Mouse (Mus musculus) hindbrain, embryonic 13.5 days (tissue): ENCODE results near the gene Stxbp3. TPM values are rescaled to one million over a fixed set of nuclear protein-coding genes. Genes with fewer than 3 reads are reported as not detected.

ENCODE experiments used
- ATAC-seq: fragments of 200-750 bp; cut with Nextera tagmentation; 2 replicates; pipeline ENCODE4 v1.8.0; 2017; ENCODE audit warnings: moderate TSS enrichment; ENCODE audit not compliant: low FRiP score
- H3K27ac ChIP-seq: fragments of 300-500 bp; sonication (generic); 2 replicates; pipeline ENCODE4 v1.5.1; 2015; ENCODE audit warnings: inconsistent platforms, mild to moderate bottlenecking, moderate library complexity
- H3K27me3 ChIP-seq: fragments of 300-500 bp; sonication (generic); 2 replicates; pipeline ENCODE4 v1.6.1; 2015; ENCODE audit warnings: mild to moderate bottlenecking, inconsistent platforms
- H3K36me3 ChIP-seq: fragments of 300-500 bp; sonication (generic); 2 replicates; pipeline ENCODE4 v1.6.1; 2015; ENCODE audit warnings: mild to moderate bottlenecking, inconsistent platforms
- H3K4me1 ChIP-seq: fragments of 300-500 bp; sonication (generic); replicated peaks from 2 replicates; pipeline ENCODE4 v1.6.1; 2015; ENCODE audit warnings: inconsistent platforms
- H3K4me2 ChIP-seq: fragments of 300-500 bp; sonication (generic); 2 replicates; pipeline ENCODE4 v1.6.1; 2015; ENCODE audit warnings: inconsistent platforms, mild to moderate bottlenecking, moderate library complexity
- H3K4me3 ChIP-seq: fragments of 300-500 bp; sonication (generic); 2 replicates; pipeline ENCODE4 v1.5.1; 2015; ENCODE audit warnings: mild to moderate bottlenecking, inconsistent platforms
- H3K9ac ChIP-seq: fragments of 300-500 bp; sonication (generic); 2 replicates; pipeline ENCODE4 v1.6.1; 2015; ENCODE audit warnings: mild to moderate bottlenecking, inconsistent platforms
- H3K9me3 ChIP-seq: fragments of 300-500 bp; sonication (generic); 2 replicates; pipeline ENCODE4 v1.6.1; 2016; ENCODE audit warnings: inconsistent platforms
- WGBS: fragments of 180-500 bp; shearing (Covaris S2); methylation state at CpG from one replicate; pipeline ENCODE4 v1.1.7; 2015; 5-methylcytosine and 5-hydroxymethylcytosine counted together
- polyA plus RNA-seq: library from polyadenylated mRNA; unstranded; fragments of >200 nt; fragmentation: Nextera tagmentation; extraction: Ambion mirVana; gene quantifications from 2 replicates; pipeline ENCODE4 v1.2.1, GENCODE M21; 2015

Gene Stxbp3
- polyA plus RNA-seq, 1 experiment from 2014 or later = 16.7 TPM

GRCm38 (mm10) chr3:108755542-108755941 is 84.8 kb downstream of the Stxbp3 start:
- Histone ChIP-seq H3K36me3 (no peaks in the 10 kb centered on the region), H3K4me2 (no peak overlapping the region), H3K9ac (no peak overlapping the region), H3K27ac (no peak overlapping the region), H3K27me3 (no peaks in the 10 kb centered on the region), H3K4me1 (no peaks in the 10 kb centered on the region), H3K9me3 (no peaks in the 10 kb centered on the region), H3K4me3 (no peak overlapping the region)
- WGBS = 94% methylated on average over 2 of the region's 2 CpGs
- ATAC-seq = no peak

DNA sequence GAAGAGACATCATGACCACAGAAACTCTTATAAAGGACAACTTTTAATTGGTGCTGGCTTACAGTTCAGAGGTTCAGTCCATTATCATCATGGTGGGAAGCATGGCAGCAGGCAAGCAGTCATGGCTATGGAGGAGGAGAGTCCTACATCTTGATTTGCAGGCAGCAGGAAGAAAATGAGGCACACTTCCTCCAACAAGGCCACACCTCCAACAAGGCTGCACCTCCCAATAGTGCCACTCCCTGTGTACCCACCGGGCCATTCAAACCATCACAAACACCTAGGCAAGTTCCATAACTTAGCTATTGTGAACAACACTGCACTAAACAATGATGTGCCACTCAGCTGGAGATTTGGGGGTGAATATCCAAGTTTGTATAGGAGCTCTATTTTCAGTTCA is 85.8 kb downstream of the Stxbp3 start:
- ATAC-seq = no peak
- H3K9ac ChIP-seq = no peak overlapping the region
- WGBS = 92% methylated on average over 1 of the region's 1 CpGs

DNA sequence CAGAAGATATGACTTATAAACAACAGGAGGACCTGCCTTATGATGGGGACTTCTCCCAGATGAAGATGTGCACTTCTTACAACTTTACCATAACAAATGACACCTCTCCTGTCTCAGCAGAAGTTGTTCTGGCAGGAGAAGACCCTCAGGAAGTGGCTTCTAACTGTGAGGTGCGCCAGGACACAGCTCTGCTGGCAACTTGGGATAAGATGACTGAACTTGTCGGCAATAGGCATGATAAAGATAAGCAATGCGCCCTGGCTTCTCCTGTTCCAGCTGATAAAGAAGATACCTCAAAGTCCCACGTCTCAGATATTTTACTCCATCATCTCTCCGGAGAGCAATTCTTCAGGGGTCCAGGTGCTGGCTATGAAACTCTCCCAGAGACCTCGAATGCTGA is 88.6 kb downstream of the Stxbp3 start:
- 92% methylated on average over 6 of the region's 6 CpGs for WGBS
- no peak overlapping the region for H3K4me2 ChIP-seq

More for the DNA sequence above, 85.8 kb downstream of the Stxbp3 start:
- Histone ChIP-seq H3K4me1 (no peaks in the 10 kb centered on the region), H3K4me2 (no peak overlapping the region), H3K4me3 (no peak overlapping the region), H3K9me3 (no peaks in the 10 kb centered on the region), H3K27me3 (no peaks in the 10 kb centered on the region), H3K27ac (no peak overlapping the region), H3K36me3 (no peaks in the 10 kb centered on the region)

GRCm38 (mm10) chr3:108751061-108751460 is 89.3 kb downstream of the Stxbp3 start:
- 0 out of 2 replicates have a peak, but pooled peaks cover 3% of the 10 kb centered on the region for H3K27me3 ChIP-seq
- WGBS = 82% methylated on average over 6 of the region's 6 CpGs
- ATAC-seq = no peak

More for the DNA sequence above, 88.6 kb downstream of the Stxbp3 start:
- H3K36me3 ChIP-seq = no peaks in the 10 kb centered on the region
- ATAC-seq = no peak
- H3K27me3 ChIP-seq = 0 out of 2 replicates have a peak, but pooled peaks cover 1% of the 10 kb centered on the region
- no peak overlapping the region for H3K4me3 ChIP-seq
- no peaks in the 10 kb centered on the region for H3K9me3 ChIP-seq
- H3K9ac ChIP-seq = no peak overlapping the region
- no peaks in the 10 kb centered on the region for H3K4me1 ChIP-seq
- H3K27ac ChIP-seq = no peak overlapping the region

DNA sequence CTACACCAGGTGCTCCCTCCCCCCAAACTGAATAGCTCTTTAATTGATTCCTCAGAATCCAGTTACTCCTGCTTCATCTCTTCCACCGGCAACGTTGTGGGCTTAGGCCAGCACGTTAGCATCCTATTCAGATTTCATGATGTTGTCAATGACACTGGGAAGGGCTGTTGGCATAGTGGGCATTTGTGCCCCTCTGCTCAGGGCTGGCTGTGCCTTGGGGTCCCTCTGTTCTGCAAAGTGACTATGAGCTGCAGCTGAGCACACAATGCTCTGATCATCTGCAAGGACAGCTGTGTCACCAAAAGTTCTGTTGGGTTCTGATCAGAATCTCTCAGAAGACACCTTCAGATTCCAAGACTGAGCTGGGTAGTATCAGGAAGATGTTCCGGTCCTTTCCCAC is 96.3 kb downstream of the Stxbp3 start:
- no peak overlapping the region for H3K27ac ChIP-seq
- H3K4me1 ChIP-seq = no peaks in the 10 kb centered on the region
- ATAC-seq = no peak
- H3K4me2 ChIP-seq = no peak overlapping the region
- H3K9me3 ChIP-seq = no peaks in the 10 kb centered on the region
- H3K4me3 ChIP-seq = no peak overlapping the region
- no peak overlapping the region for H3K9ac ChIP-seq
- no peaks in the 10 kb centered on the region for H3K36me3 ChIP-seq
- H3K27me3 ChIP-seq = 0 out of 2 replicates have a peak, but pooled peaks cover 3% of the 10 kb centered on the region
- 85% methylated on average over 4 of the region's 4 CpGs for WGBS

More at GRCm38 (mm10) chr3:108751061-108751460, 89.3 kb downstream of the Stxbp3 start:
- Histone ChIP-seq H3K4me3 (no peak overlapping the region), H3K9me3 (no peaks in the 10 kb centered on the region), H3K9ac (no peak overlapping the region), H3K36me3 (no peaks in the 10 kb centered on the region), H3K4me1 (no peaks in the 10 kb centered on the region), H3K27ac (no peak overlapping the region), H3K4me2 (no peak overlapping the region)

Other genes with a start within 250 kb of the Stxbp3 start
- gene Wdr47, start 249.2 kb downstream of the Stxbp3 start, polyA plus RNA-seq = 91.5 and 96.5 TPM in 2 replicates
- gene Clcc1, start 186.6 kb downstream of the Stxbp3 start, polyA plus RNA-seq = 50.5 and 50.8 TPM in 2 replicates
- 24.4 and 26.8 TPM in 2 replicates for gene Gpsm2, start 118.2 kb downstream of the Stxbp3 start, polyA plus RNA-seq
- gene Aknad1, start 100.9 kb downstream of the Stxbp3 start, polyA plus RNA-seq = 0.16 TPM in 1 of 2 replicates, not detected in the other
- gene Fndc7, start 49.5 kb upstream of the Stxbp3 start, polyA plus RNA-seq = 0.09 TPM in 1 of 2 replicates, not detected in the other
- 67.6 and 70.4 TPM in 2 replicates for gene Prpf38b, start 71.2 kb upstream of the Stxbp3 start, polyA plus RNA-seq
- gene Henmt1, start 99.3 kb upstream of the Stxbp3 start, polyA plus RNA-seq = 1.4 and 2.4 TPM in 2 replicates
- not detected in 2 replicates for gene Gm9857, start 99.9 kb upstream of the Stxbp3 start, polyA plus RNA-seq
- gene Fam102b, start 187.1 kb upstream of the Stxbp3 start, polyA plus RNA-seq = 10.0 and 10.1 TPM in 2 replicates
- not detected in 2 replicates for gene Slc25a54, start 239.9 kb upstream of the Stxbp3 start, polyA plus RNA-seq